Mouse (Mus musculus): ENCODE results near the gene Olfr592.
"Not testable (repeated sequence)": the region's sequence is repeated elsewhere in the genome, so short reads cannot be mapped to it uniquely, and the experiment has no call there.

Olfr592 gene

DNA sequence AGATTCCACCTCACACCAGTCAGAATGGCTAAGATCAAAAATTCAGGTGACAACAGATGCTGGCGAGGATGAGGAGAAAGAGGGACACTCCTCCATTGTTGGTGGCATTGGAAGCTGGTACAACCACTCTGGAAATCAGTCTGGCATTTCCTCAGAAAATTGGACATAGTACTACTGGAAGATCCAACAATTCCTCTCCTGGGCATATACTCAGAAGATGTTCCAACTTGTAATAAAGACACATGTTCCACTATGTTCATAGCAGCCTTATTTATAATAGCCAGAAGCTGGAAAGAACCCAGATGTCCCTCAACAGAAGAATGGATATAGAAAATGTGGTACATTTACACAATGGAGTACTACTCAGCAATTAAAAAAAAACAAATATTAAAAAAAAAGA, at the start of gene Olfr592:
TSS of gene Olfr592 (plus strand) at position 301 of the 400 bp plus-strand sequence.
- not testable (repeated sequence) for DNase-seq (ENCODE audit: low read depth, low spot score)

DNA sequence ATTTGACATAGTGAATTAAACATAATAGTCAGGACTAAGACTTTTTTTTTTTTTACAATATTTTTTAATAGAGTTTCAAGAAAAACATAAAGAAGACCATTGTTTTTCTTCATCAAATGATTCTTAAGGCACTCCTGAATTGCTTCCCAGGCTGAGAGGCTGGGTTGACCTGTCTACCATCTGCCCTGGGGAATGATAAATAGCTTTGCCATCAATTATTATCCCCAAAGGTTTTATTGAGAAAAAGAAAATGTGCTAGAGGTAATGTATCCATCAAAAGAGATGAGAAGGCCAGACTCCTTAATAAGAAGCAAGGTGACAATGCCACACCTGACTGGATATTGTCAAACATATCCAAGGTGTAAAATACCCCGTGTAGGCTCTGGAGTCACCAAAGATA, 44.0 kb upstream of the Olfr592 start, which contains the start of gene Olfr588-ps1:
TSS of gene Olfr588-ps1 (plus strand) at position 301 of the 400 bp plus-strand sequence.
- no peak for DNase-seq (ENCODE audit: low read depth, low spot score)

DNA sequence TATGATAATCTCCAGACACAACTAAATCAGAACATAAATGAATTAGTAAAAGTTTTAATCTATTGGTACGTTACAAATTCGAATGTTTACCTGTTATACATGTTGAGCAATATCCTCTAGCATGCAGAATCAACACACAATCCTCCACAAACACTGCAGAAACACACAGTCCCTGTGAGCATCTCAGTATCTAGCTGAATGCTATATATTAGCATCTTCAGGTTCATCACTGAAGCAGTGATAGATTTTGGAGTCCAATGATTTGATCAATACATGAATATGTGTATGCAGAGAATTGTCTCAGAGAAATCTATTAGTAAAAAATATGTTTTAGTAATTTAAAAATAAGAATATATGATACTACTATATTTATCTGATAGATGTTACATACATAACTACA, 28.3 kb upstream of the Olfr592 start, which contains the start of gene Olfr589:
TSS of gene Olfr589 (minus strand) at position 101 of the 400 bp plus-strand sequence.
- no peak for DNase-seq (ENCODE audit: low read depth, low spot score)

GRCm38 (mm10) chr7:103169697-103170096, 14.9 kb upstream of the Olfr592 start:
- DNase-seq (ENCODE audit: low read depth, low spot score), result no peak

GRCm38 (mm10) chr7:103178240-103178639, 6.4 kb upstream of the Olfr592 start, which contains the start of gene Olfr591:
Gene Olfr591 (minus strand): TSS chr7:103178340.
- DNase-seq (ENCODE audit: low read depth, low spot score), result no peak

- no peak for DNase-seq (ENCODE audit: low read depth, low spot score)
Measured at GRCm38 (mm10) chr7:103211562-103211961, 27.0 kb downstream of the Olfr592 start, which contains the start of gene Olfr593. Gene Olfr593 (plus strand): TSS chr7:103211862.

GRCm38 (mm10) chr7:103212050-103212449, 27.4 kb downstream of the Olfr592 start:
- not testable (repeated sequence) for DNase-seq (ENCODE audit: low read depth, low spot score)

- no peak for DNase-seq (ENCODE audit: low read depth, low spot score)
Measured at GRCm38 (mm10) chr7:103216696-103217095, 32.1 kb downstream of the Olfr592 start, which contains the start of gene Olfr594. Gene Olfr594 (plus strand): TSS chr7:103216996.

All from R1 (cell line).